Mouse (Mus musculus) liver, adult 2 months (tissue): ENCODE measurements around the gene Tpsg1. TPM values are rescaled to one million over a fixed set of nuclear protein-coding genes. Genes with fewer than 3 reads are reported as not detected.
A peak's percentile ranks its signal among the peaks of the same experiment; 100 is the strongest.

Experiments
- DNase-seq: peaks from one replicate; pipeline ENCODE4 v3.0.0-alpha.2; 2011; ENCODE audit warnings: low read depth, low spot score; ENCODE audit errors: extremely low read depth
- H3K27ac ChIP-seq: fragments of 200-500 bp; replicated peaks from 2 replicates; pipeline ENCODE4 v1.5.1; 2012; ENCODE audit warnings: low read depth, mild to moderate bottlenecking, control low read depth, inconsistent platforms, low read length; ENCODE audit not compliant: insufficient read depth
- H3K27me3 ChIP-seq: fragments of 200-500 bp; 2 replicates; pipeline ENCODE4 v1.6.1; 2012; ENCODE audit warnings: mild to moderate bottlenecking, moderate library complexity, low read length, inconsistent platforms; ENCODE audit not compliant: control insufficient read depth, insufficient read depth
- H3K36me3 ChIP-seq: fragments of 200-500 bp; 2 replicates; pipeline ENCODE4 v1.6.1; 2012; ENCODE audit warnings: low read length, inconsistent platforms; ENCODE audit not compliant: control insufficient read depth, insufficient read depth
- H3K4me1 ChIP-seq: fragments of 200-500 bp; 2 replicates; pipeline ENCODE4 v1.6.1; 2011; ENCODE audit warnings: low read length; ENCODE audit not compliant: control insufficient read depth, insufficient read depth
- H3K4me3 ChIP-seq: fragments of 200-500 bp; 2 replicates; pipeline ENCODE4 v1.5.1; 2011; ENCODE audit warnings: low read depth, mild to moderate bottlenecking, control low read depth, low read length, moderate library complexity; ENCODE audit not compliant: insufficient read depth
- H3K79me2 ChIP-seq: fragments of 200-500 bp; 2 replicates; pipeline ENCODE4 v1.6.1; 2012; ENCODE audit warnings: inconsistent platforms, mild to moderate bottlenecking, low read length, moderate library complexity; ENCODE audit not compliant: control insufficient read depth, insufficient read depth
- H3K9ac ChIP-seq: fragments of 200-500 bp; 2 replicates; pipeline ENCODE4 v1.6.1; 2012; ENCODE audit warnings: low read depth, mild to moderate bottlenecking, control low read depth, inconsistent platforms, low read length
- CTCF ChIP-seq: fragments of 200-500 bp; IDR thresholded peaks from 2 replicates; pipeline ENCODE4 v1.5.1; 2011; ENCODE audit warnings: low read depth, low read length, control low read depth
- POLR2A ChIP-seq: fragments of 200-500 bp; IDR thresholded peaks from 2 replicates; pipeline ENCODE4 v1.6.1; 2011; ENCODE audit warnings: low read length, control low read depth; ENCODE audit not compliant: insufficient read depth; ENCODE audit errors: extremely low read depth
- WGBS: fragments of 180-500 bp; shearing (Covaris S2); methylation state at CpG from one replicate; pipeline ENCODE4 v1.1.7; 2018; 5-methylcytosine and 5-hydroxymethylcytosine counted together
- polyA plus RNA-seq: library from polyadenylated mRNA; depleted of rRNA; stranded (reverse); fragments of >200 nt; gene quantifications from 2 replicates; pipeline ENCODE4 v1.2.3, GENCODE M21; 2012
- total RNA-seq: library from RNA; depleted of rRNA; stranded (reverse); fragments of >200 nt; gene quantifications from 2 replicates; pipeline ENCODE4 v1.2.3, GENCODE M21; 2014

Tpsg1 gene
- total and polyA plus RNA-seq, 2 experiments, result not detected

DNA sequence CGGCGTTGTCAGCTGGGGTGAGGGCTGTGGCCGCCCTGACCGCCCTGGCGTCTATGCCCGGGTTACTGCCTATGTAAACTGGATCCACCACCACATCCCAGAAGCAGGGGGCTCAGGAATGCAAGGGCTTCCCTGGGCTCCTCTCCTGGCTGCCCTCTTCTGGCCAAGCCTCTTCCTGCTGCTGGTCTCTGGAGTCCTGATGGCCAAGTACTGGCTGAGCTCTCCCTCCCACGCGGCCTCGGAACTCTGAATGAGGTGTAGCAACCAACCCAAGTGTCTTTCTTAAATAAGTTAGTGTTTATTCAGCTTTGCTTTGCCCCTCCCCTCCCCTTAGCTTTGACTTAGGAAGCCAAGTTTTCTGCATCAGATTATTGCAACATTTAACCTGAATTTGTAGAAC lies 4.9 kb downstream of the Tpsg1 start:
- 33% methylated on average over 9 of the region's 9 CpGs for WGBS

DNA sequence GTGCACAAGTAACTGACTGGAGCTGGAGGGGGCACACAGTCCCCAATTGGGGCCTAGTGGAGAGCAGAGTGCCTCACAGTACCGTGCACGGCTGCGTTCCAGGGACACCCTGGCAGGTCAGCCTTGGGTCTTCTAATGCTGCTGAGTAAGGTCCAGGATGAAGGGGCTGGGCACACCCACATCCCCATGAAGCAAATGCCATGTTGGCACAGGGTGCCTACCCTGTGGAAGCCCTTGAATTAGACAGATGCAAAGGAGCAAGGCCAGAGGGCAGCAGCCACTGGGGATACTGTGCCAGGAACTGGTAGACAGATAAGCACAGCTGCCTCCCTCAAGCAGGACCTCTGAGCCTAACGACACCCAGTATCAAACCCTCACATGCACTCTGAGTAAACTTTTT lies 25.5 kb downstream of the Tpsg1 start:
- WGBS, result 78% methylated on average over 4 of the region's 4 CpGs
- Histone ChIP-seq H3K36me3 (no peaks in the 10 kb centered on the region), H3K4me3 (no peak overlapping the region), H3K9ac (no peak overlapping the region), H3K79me2 (no peaks in the 10 kb centered on the region), H3K27me3 (no peaks in the 10 kb centered on the region), H3K4me1 (no peaks in the 10 kb centered on the region), H3K27ac (no peak overlapping the region)
- no peak for TF ChIP-seq POLR2A
- DNase-seq, result no peak

More for the DNA sequence above, 4.9 kb downstream of the Tpsg1 start:
- no peaks in the 10 kb centered on the region for H3K36me3 ChIP-seq
- DNase-seq, result no peak
- H3K9ac ChIP-seq, result no peak overlapping the region
- H3K4me3 ChIP-seq, result no peak overlapping the region
- no peak overlapping the region for H3K27ac ChIP-seq
- no peaks in the 10 kb centered on the region for H3K79me2 ChIP-seq
- no peaks in the 10 kb centered on the region for H3K4me1 ChIP-seq
- no peak for TF ChIP-seq POLR2A
- no peaks in the 10 kb centered on the region for H3K27me3 ChIP-seq

DNA sequence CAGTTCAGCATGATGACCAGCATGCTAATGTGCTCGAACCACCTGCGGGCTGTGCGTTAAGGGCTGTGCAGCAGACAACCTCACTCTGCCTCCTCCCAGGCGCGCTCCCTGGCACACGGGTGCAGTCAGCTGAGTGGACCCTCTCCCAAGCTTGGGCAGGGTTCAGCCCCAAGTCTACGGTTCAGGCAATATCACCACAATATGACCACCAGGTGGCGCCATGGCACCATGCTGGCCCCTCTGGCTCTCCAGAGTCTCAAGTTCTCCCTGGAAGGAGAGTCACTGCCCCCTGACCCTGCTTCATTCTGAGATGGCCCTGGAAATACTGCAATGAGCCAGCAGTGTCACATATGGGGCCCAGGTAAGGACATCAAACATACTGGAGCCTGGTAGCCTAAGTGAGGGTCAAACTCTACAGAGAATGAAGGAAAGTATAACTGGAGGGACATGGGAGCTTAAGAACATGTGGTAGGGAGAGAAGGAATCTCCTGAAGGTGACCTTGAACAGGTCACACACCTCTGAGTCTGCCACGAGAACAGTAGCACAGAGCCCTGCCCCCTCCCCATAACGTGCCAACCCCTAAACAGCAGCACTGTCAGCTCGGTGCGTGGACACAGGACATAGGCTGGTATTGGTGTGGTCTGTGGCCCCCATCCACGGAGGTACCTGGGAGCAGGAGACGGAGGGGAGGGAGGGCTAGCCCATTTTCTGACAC lies 28.9 kb downstream of the Tpsg1 start:
- Histone ChIP-seq H3K4me1 (no peaks in the 10 kb centered on the region), H3K27me3 (no peaks in the 10 kb centered on the region), H3K36me3 (no peaks in the 10 kb centered on the region), H3K79me2 (no peaks in the 10 kb centered on the region), H3K4me3 (no peak overlapping the region), H3K27ac (no peak overlapping the region), H3K9ac (no peak overlapping the region)
- WGBS, result 38% methylated on average over 14 of the region's 14 CpGs
- peak; percentile 95 for TF ChIP-seq CTCF
- no peak for TF ChIP-seq POLR2A
- peak; percentile 26 for DNase-seq

DNA sequence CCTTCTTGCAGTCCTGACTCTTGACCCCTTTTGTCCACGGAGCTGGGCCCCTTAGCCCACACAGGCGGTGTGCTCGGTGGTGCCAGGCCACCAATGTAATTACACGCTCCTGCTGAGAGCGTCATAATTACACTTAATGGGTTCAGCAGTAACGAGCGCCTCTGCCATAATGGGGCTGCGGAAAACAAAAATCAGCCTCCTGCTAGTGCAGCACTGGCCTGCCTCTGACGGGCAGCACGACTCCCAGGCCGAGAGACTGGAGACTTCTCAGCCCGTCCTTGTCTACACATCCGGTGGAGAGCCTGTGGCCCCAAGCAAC lies 29.4 kb downstream of the Tpsg1 start:
- TF ChIP-seq POLR2A (no peak), CTCF (no peak)
- Histone ChIP-seq H3K36me3 (no peaks in the 10 kb centered on the region), H3K79me2 (no peaks in the 10 kb centered on the region), H3K27ac (no peak overlapping the region), H3K9ac (no peak overlapping the region), H3K4me1 (no peaks in the 10 kb centered on the region), H3K4me3 (no peak overlapping the region), H3K27me3 (no peaks in the 10 kb centered on the region)
- no peak for DNase-seq
- WGBS, result 85% methylated on average over 13 of the region's 13 CpGs

DNA sequence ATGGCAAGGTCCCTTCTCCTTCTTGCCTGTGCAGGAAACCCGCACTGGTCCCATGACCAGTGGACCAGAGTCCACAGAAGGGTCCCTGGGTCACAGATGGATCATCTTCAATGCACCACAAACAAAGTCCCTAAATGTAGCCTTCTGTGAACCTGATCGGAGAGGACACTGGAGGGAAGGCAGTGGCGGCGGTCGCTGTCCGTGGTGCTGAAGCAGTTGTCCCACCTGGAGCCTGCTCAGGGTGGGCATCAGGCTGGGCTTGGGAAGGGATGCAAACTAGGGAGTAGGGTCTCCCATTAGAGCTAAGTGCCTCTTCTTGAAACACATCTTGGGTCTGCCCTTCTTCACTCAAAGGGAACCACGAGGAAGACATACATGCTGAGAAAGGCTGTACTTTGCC lies 31.4 kb downstream of the Tpsg1 start:
- WGBS, result 11% methylated on average over 7 of the region's 7 CpGs

DNA sequence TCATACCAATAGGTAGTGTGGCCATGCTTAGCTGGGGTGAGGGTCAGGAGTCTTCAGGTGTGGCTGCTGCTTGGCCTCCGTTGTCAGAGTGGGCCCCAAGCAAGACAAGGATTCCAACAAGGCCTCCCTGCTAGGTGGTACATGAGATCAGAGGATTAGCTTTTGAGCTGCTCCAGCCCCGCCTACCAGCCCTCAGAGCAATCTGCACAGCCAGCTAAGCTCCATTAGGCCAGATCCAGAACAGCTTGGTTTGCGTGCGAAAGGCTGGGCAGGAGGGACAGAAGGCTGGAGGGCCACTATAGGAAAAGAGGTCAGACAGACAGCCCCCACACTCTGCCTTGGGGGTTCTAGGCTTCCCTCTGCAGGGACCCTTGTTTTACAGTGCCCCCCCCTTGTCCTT lies 32.4 kb downstream of the Tpsg1 start:
- Histone ChIP-seq H3K4me1 (no peaks in the 10 kb centered on the region), H3K4me3 (no peak overlapping the region), H3K27ac (no peak overlapping the region), H3K36me3 (no peaks in the 10 kb centered on the region), H3K27me3 (no peaks in the 10 kb centered on the region), H3K9ac (no peak overlapping the region), H3K79me2 (no peaks in the 10 kb centered on the region)
- TF ChIP-seq CTCF (no peak), POLR2A (no peak)
- WGBS, result 72% methylated on average over 4 of the region's 4 CpGs
- no peak for DNase-seq

More for the DNA sequence above, 31.4 kb downstream of the Tpsg1 start:
- H3K4me1 ChIP-seq, result no peaks in the 10 kb centered on the region
- H3K36me3 ChIP-seq, result no peaks in the 10 kb centered on the region
- no peak overlapping the region for H3K4me3 ChIP-seq
- no peaks in the 10 kb centered on the region for H3K27me3 ChIP-seq
- TF ChIP-seq CTCF (no peak), POLR2A (no peak)
- H3K9ac ChIP-seq, result no peak overlapping the region
- H3K27ac ChIP-seq, result no peak overlapping the region
- DNase-seq, result no peak
- no peaks in the 10 kb centered on the region for H3K79me2 ChIP-seq
